ENCODE assay signal across 8 mouse cellular contexts in genomic region chr15:103183651-103184610, GRCm38 (mm10). TPM values are rescaled to one million over a fixed set of nuclear protein-coding genes. Genes with fewer than 3 reads are reported as not detected.
A peak's percentile ranks its signal among the peaks of the same experiment; 100 is the strongest.
DNase-seq lines count a peak whose midpoint lies in the region; ATAC-seq lines count a peak whose summit lies in the region.

No protein-coding gene starts in this region.

- DNase-seq in left cerebral cortex, postnatal 25 days (ENCODE audit: low spot score in 2 of 2) = peak; percentile 26 to 42
- no peak for DNase-seq in left cerebral cortex, adult 9 months (ENCODE audit: low spot score in 2 of 2)
- peak; percentile 56 for DNase-seq in embryo, embryonic 9.5 days (ENCODE audit: extremely low spot score)
- no peak for DNase-seq in ovary, postnatal 10 days (ENCODE audit: low spot score)
- DNase-seq in MN1 (ENCODE audit: low spot score) = no peak
- DNase-seq in Muller cell, postnatal 12 days (ENCODE audit: inconsistent ontology term) = no peak

- H3K9me3 ChIP-seq in heart, embryonic 16.5 days (replicated peaks; ENCODE audit: control insufficient read depth, low read length) = no peaks in the 10 kb centered on the region
- H3K9me3 ChIP-seq in liver, embryonic 15.5 days (replicated peaks) = no peaks in the 10 kb centered on the region

- H3K4me1 ChIP-seq in heart, embryonic 16.5 days (ENCODE audit: control insufficient read depth, insufficient read depth, low read length) = peaks cover 19% of the 10 kb centered on the region
- peaks cover 17% of the 10 kb centered on the region for H3K4me1 ChIP-seq in liver, embryonic 15.5 days (replicated peaks)

- no peak for ATAC-seq in heart, embryonic 16.5 days (replicated peaks; ENCODE audit: extremely low read depth, insufficient read depth, low FRiP score)
- no peak for ATAC-seq in liver, embryonic 15.5 days (ENCODE audit: insufficient read depth)

- WGBS in heart, embryonic 16.5 days = 11% methylated on average over 25 of the region's 25 CpGs
- 13% methylated on average over 25 of the region's 25 CpGs for WGBS in liver, embryonic 15.5 days (ENCODE audit: insufficient replicate concordance)

- peak overlapping the region; percentile 82 for H3K4me2 ChIP-seq in heart, embryonic 16.5 days (ENCODE audit: low read depth, low read length)
- peak overlapping the region; percentile 75 for H3K4me2 ChIP-seq in liver, embryonic 15.5 days

- peak overlapping the region; percentile 52 for H3K4me3 ChIP-seq in heart, embryonic 16.5 days (ENCODE audit: low read length)
- peak overlapping the region; percentile 48; the same call in 1 of the 2 replicates for H3K4me3 ChIP-seq in liver, embryonic 15.5 days (replicated peaks)

- intact Hi-C loops in left cerebral cortex, postnatal 25 days (cut with DNase I) = loop anchor here (1.0 kb wide), 1 partner anchor 123 kb away; no protein-coding TSS in a partner anchor

- H3K27me3 ChIP-seq in heart, embryonic 16.5 days (ENCODE audit: control insufficient read depth, insufficient read depth, low read length) = peaks cover 29% of the 10 kb centered on the region
- peaks cover 70% of the 10 kb centered on the region for H3K27me3 ChIP-seq in liver, embryonic 15.5 days

- no peak overlapping the region for H3K27ac ChIP-seq in heart, embryonic 16.5 days (ENCODE audit: low read length)
- no peak overlapping the region for H3K27ac ChIP-seq in liver, embryonic 15.5 days (replicated peaks)

- no peaks in the 10 kb centered on the region for H3K36me3 ChIP-seq in heart, embryonic 16.5 days (ENCODE audit: control insufficient read depth, insufficient read depth)
- no peaks in the 10 kb centered on the region for H3K36me3 ChIP-seq in liver, embryonic 15.5 days (replicated peaks)

- peak overlapping the region; percentile 54; the same call in 1 of the 2 replicates for H3K9ac ChIP-seq in heart, embryonic 16.5 days (ENCODE audit: low read length)
- no peak overlapping the region for H3K9ac ChIP-seq in liver, embryonic 15.5 days

RNA-seq across cellular contexts. Expression of gene Smug1, which starts 17.0 kb away (rescaled TPM):
- total RNA-seq in left cerebral cortex, postnatal 25 days (2021) = 10 to 100 TPM; 19.2 to 20.9 TPM
- polyA plus RNA-seq in heart, embryonic 16.5 days (2015; fragmentation: Nextera tagmentation; extraction: Ambion mirVana) = 14.9 and 17.1 TPM in 2 replicates
- 4.6 and 5.4 TPM in 2 replicates for polyA plus RNA-seq in liver, embryonic 15.5 days (2015; fragmentation: Nextera tagmentation; extraction: Ambion mirVana)

RNA-seq across cellular contexts. Expression of gene Cbx5, which starts 55.7 kb away (rescaled TPM):
- 100 to 1,000 TPM; 173 to 187 TPM for total RNA-seq in left cerebral cortex, postnatal 25 days (2021)
- 70.4 and 81.2 TPM in 2 replicates for polyA plus RNA-seq in heart, embryonic 16.5 days (2015; fragmentation: Nextera tagmentation; extraction: Ambion mirVana)
- polyA plus RNA-seq in liver, embryonic 15.5 days (2015; fragmentation: Nextera tagmentation; extraction: Ambion mirVana) = 44.5 and 49.2 TPM in 2 replicates

RNA-seq across cellular contexts. Expression of gene Hnrnpa1, which starts 56.3 kb away (rescaled TPM):
- total RNA-seq in left cerebral cortex, postnatal 25 days (2021) = 100 to 1,000 TPM; 218 to 219 TPM
- 344 and 353 TPM in 2 replicates for polyA plus RNA-seq in heart, embryonic 16.5 days (2015; fragmentation: Nextera tagmentation; extraction: Ambion mirVana)
- 193 and 220 TPM in 2 replicates for polyA plus RNA-seq in liver, embryonic 15.5 days (2015; fragmentation: Nextera tagmentation; extraction: Ambion mirVana)

Comparison
In these comparisons a context has a peak if more than half of its experiments do, and no peak if none do; other contexts are left out.
1. DNase-seq: peak in left cerebral cortex, postnatal 25 days (2 of 2) and embryo, embryonic 9.5 days (single experiment); none in left cerebral cortex, adult 9 months (0 of 2), ovary, postnatal 10 days (single experiment), MN1 (single experiment) and Muller cell, postnatal 12 days (single experiment).